Mouse (Mus musculus) neural tube, embryonic 13.5 days (tissue): ENCODE data around the gene Myo1g. TPM values are rescaled to one million over a fixed set of nuclear protein-coding genes. Genes with fewer than 3 reads are reported as not detected.

Experiments used
- ATAC-seq: fragments of 200-750 bp; cut with Nextera tagmentation; 2 replicates; pipeline ENCODE4 v1.8.0; 2017; ENCODE audit warnings: low read depth, mild to moderate bottlenecking, moderate TSS enrichment, moderate library complexity
- H3K27ac ChIP-seq: fragments of 300-500 bp; sonication (generic); replicated peaks from 2 replicates; pipeline ENCODE4 v1.5.1; 2015; ENCODE audit warnings: moderate library complexity, mild to moderate bottlenecking, inconsistent platforms
- H3K27me3 ChIP-seq: fragments of 300-500 bp; sonication (generic); 2 replicates; pipeline ENCODE4 v1.6.1; 2015; ENCODE audit warnings: mild to moderate bottlenecking, inconsistent platforms
- H3K36me3 ChIP-seq: fragments of 300-500 bp; sonication (generic); 2 replicates; pipeline ENCODE4 v1.6.1; 2015; ENCODE audit warnings: mild to moderate bottlenecking, inconsistent platforms
- H3K4me1 ChIP-seq: fragments of 300-500 bp; sonication (generic); replicated peaks from 2 replicates; pipeline ENCODE4 v1.6.1; 2015; ENCODE audit warnings: inconsistent platforms
- H3K4me2 ChIP-seq: fragments of 300-500 bp; sonication (generic); 2 replicates; pipeline ENCODE4 v1.6.1; 2015; ENCODE audit warnings: inconsistent platforms, mild to moderate bottlenecking, moderate library complexity
- H3K4me3 ChIP-seq: fragments of 300-500 bp; sonication (generic); 2 replicates; pipeline ENCODE4 v1.5.1; 2015; ENCODE audit warnings: mild to moderate bottlenecking, inconsistent platforms
- H3K9ac ChIP-seq: fragments of 300-500 bp; sonication (generic); 2 replicates; pipeline ENCODE4 v1.6.1; 2015; ENCODE audit warnings: moderate library complexity, mild to moderate bottlenecking, inconsistent platforms
- H3K9me3 ChIP-seq: fragments of 300-500 bp; sonication (generic); 2 replicates; pipeline ENCODE4 v1.6.1; 2016; ENCODE audit warnings: inconsistent platforms
- WGBS: fragments of 180-500 bp; shearing (Covaris S2); methylation state at CpG from one replicate; pipeline ENCODE4 v1.1.7; 2015; 5-methylcytosine and 5-hydroxymethylcytosine counted together
- microRNA-seq: library from miRNA; unstranded; fragments of <30 nt; microRNA quantifications from one replicate; pipeline ENCODE4, GENCODE M21; 2016
- polyA plus RNA-seq: library from polyadenylated mRNA; unstranded; fragments of >200 nt; fragmentation: Nextera tagmentation; extraction: Ambion mirVana; gene quantifications from 2 replicates; pipeline ENCODE4 v1.2.1, GENCODE M21; 2015

Gene Myo1g
- polyA plus RNA-seq, 1 experiment from 2014 or later, result 0.52 TPM

GRCm38 (mm10) chr11:6471054-6471453, 49.7 kb downstream of the Myo1g start:
- Histone ChIP-seq H3K4me3 (peak overlapping the region; percentile 99), H3K9ac (peak overlapping the region; percentile 67), H3K36me3 (peaks cover 14% of the 10 kb centered on the region), H3K27ac (peak overlapping the region; percentile 67), H3K4me2 (peak overlapping the region; percentile 97), H3K4me1 (peaks cover 64% of the 10 kb centered on the region), H3K9me3 (no peaks in the 10 kb centered on the region), H3K27me3 (no peaks in the 10 kb centered on the region)
- 35% methylated on average over 2 of the region's 2 CpGs for WGBS
- no peak for ATAC-seq

GRCm38 (mm10) chr11:6468541-6468940, 52.2 kb downstream of the Myo1g start:
- 94% methylated on average over 2 of the region's 2 CpGs for WGBS
- no peaks in the 10 kb centered on the region for H3K9me3 ChIP-seq
- H3K27ac ChIP-seq, result no peak overlapping the region
- H3K36me3 ChIP-seq, result peaks cover 31% of the 10 kb centered on the region
- H3K9ac ChIP-seq, result no peak overlapping the region
- ATAC-seq, result no peak
- no peak overlapping the region for H3K4me3 ChIP-seq
- no peak overlapping the region for H3K4me2 ChIP-seq
- H3K27me3 ChIP-seq, result no peaks in the 10 kb centered on the region
- H3K4me1 ChIP-seq, result peaks cover 52% of the 10 kb centered on the region

- no peak overlapping the region for H3K27ac ChIP-seq
- H3K9ac ChIP-seq, result no peak overlapping the region
- 27% methylated on average over 4 of the region's 4 CpGs for WGBS
- peaks cover 37% of the 10 kb centered on the region for H3K36me3 ChIP-seq
- no peaks in the 10 kb centered on the region for H3K9me3 ChIP-seq
- no peak overlapping the region for H3K4me2 ChIP-seq
- peaks cover 21% of the 10 kb centered on the region for H3K4me1 ChIP-seq
- no peaks in the 10 kb centered on the region for H3K27me3 ChIP-seq
- no peak overlapping the region for H3K4me3 ChIP-seq
- ATAC-seq, result peak; percentile 28
These were observed 55.6 kb downstream of the Myo1g start for GRCm38 (mm10) chr11:6465122-6465521.

- Histone ChIP-seq H3K9ac (no peak overlapping the region), H3K27ac (no peak overlapping the region), H3K4me1 (peaks cover 8% of the 10 kb centered on the region), H3K9me3 (no peaks in the 10 kb centered on the region), H3K36me3 (peaks cover 37% of the 10 kb centered on the region), H3K27me3 (no peaks in the 10 kb centered on the region), H3K4me3 (no peak overlapping the region), H3K4me2 (no peak overlapping the region)
- no peak for ATAC-seq
- 94% methylated on average over 6 of the region's 6 CpGs for WGBS
These were observed 57.5 kb downstream of the Myo1g start for GRCm38 (mm10) chr11:6463159-6463837.

Small RNA genes within 50 kb of the gene (microRNA-seq; reads per million reads assigned to microRNA genes)
- gene Gm22123, result not detected

Other genes with a start within 250 kb of the Myo1g start
- gene Tmed4, start 246.1 kb downstream of the Myo1g start, polyA plus RNA-seq, result 131 and 137 TPM in 2 replicates
- 101 and 102 TPM in 2 replicates for gene Ogdh, start 229.3 kb downstream of the Myo1g start, polyA plus RNA-seq
- 21.1 and 25.8 TPM in 2 replicates for gene Zmiz2, start 131.9 kb downstream of the Myo1g start, polyA plus RNA-seq
- gene Ppia, start 105.5 kb downstream of the Myo1g start, polyA plus RNA-seq, result 4,471 and 4,554 TPM in 2 replicates
- 342 and 380 TPM in 2 replicates for gene H2afv, start 76.5 kb downstream of the Myo1g start, polyA plus RNA-seq
- gene Purb, start 45.0 kb downstream of the Myo1g start, polyA plus RNA-seq, result 12.5 and 14.1 TPM in 2 replicates
- 95.1 and 99.8 TPM in 2 replicates for gene Ccm2, start 25.9 kb upstream of the Myo1g start, polyA plus RNA-seq
- gene Nacad, start 85.1 kb upstream of the Myo1g start, polyA plus RNA-seq, result 103 and 110 TPM in 2 replicates
- gene Tbrg4, start 105.1 kb upstream of the Myo1g start, polyA plus RNA-seq, result 29.9 and 31.7 TPM in 2 replicates
- not detected in 2 replicates for gene Wap, start 117.7 kb upstream of the Myo1g start, polyA plus RNA-seq
- gene Ramp3, start 137.6 kb upstream of the Myo1g start, polyA plus RNA-seq, result 23.8 and 25.7 TPM in 2 replicates